ENCODE assay signal across 21 mouse cellular contexts in the genomic region with DNA sequence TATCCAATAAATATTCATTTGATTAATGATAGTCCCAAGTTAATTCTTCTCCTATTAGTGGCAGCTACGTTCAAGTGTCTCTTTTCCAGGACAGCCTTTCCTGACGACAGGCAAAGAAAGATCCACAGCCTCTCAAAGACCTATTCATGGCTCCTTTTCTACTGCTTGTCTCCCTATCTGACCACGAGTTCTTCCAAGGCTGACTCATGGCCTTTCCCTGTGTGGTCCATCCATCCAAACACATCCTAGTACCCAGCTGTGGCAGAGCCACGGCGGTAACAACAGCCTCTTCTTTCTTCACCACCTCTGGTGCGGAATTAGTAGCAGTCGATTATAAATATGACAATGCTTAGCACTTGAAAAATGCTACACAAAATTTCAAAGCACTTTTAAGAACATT.
"Had no signal": no experiment of that assay in that cellular context is flagged by ENCODE, and none has a peak within 500 bp of the region (broad histone marks: within the 10 kb centered on the region; RNA-seq: fewer than 3 reads in every experiment).

No protein-coding gene starts in this region.

- H3K4me2 ChIP-seq: kidney, embryonic 15.5 days; limb, embryonic 13.5 days; liver, embryonic 12.5 days; liver, embryonic 15.5 days; midbrain, embryonic 12.5 days; midbrain, embryonic 15.5 days; neural tube, embryonic 12.5 days; neural tube, embryonic 15.5 days; stomach, embryonic 15.5 days had no signal

- H3K9ac ChIP-seq: kidney, embryonic 15.5 days; limb, embryonic 13.5 days; liver, embryonic 12.5 days; liver, embryonic 15.5 days; midbrain, embryonic 12.5 days; midbrain, embryonic 15.5 days; neural tube, embryonic 12.5 days; neural tube, embryonic 15.5 days; stomach, embryonic 15.5 days had no signal

- DNase-seq: kidney, postnatal 10 days; kidney, postnatal 36 days; layer of hippocampus, adult 9-11 months; liver; lung, adult 18-20 months; lung, postnatal 14 days; retina, postnatal 1 day; right cerebral cortex, postnatal 25 days; spleen, adult 18-20 months; thymus, postnatal 25 days had no signal

- H3K4me1 ChIP-seq: liver, embryonic 12.5 days; liver, embryonic 15.5 days; neural tube, embryonic 12.5 days; stomach, embryonic 15.5 days had no signal

- H3K27ac ChIP-seq: kidney, embryonic 15.5 days; limb, embryonic 13.5 days; liver, embryonic 12.5 days; liver, embryonic 15.5 days; macrophage; midbrain, embryonic 12.5 days; midbrain, embryonic 15.5 days; neural tube, embryonic 12.5 days; neural tube, embryonic 15.5 days; stomach, embryonic 15.5 days had no signal

- ATAC-seq: liver, embryonic 12.5 days had no signal

- H3K9me3 ChIP-seq: kidney, embryonic 15.5 days; limb, embryonic 10.5 days; limb, embryonic 13.5 days; liver, embryonic 12.5 days; liver, embryonic 15.5 days; midbrain, embryonic 12.5 days; midbrain, embryonic 15.5 days; neural tube, embryonic 12.5 days; neural tube, embryonic 15.5 days; stomach, embryonic 15.5 days had no signal

- H3K27me3 ChIP-seq: kidney, embryonic 15.5 days; limb, embryonic 13.5 days; midbrain, embryonic 12.5 days; midbrain, embryonic 15.5 days; neural tube, embryonic 12.5 days; neural tube, embryonic 15.5 days; stomach, embryonic 15.5 days had no signal

- H3K4me3 ChIP-seq: kidney, embryonic 15.5 days; limb, embryonic 10.5 days; limb, embryonic 13.5 days; liver, embryonic 12.5 days; liver, embryonic 15.5 days; midbrain, embryonic 12.5 days; midbrain, embryonic 15.5 days; neural tube, embryonic 12.5 days; neural tube, embryonic 15.5 days; stomach, embryonic 15.5 days had no signal

- H3K36me3 ChIP-seq: kidney, embryonic 15.5 days; limb, embryonic 10.5 days; liver, embryonic 12.5 days; liver, embryonic 15.5 days; midbrain, embryonic 12.5 days; midbrain, embryonic 15.5 days; neural tube, embryonic 12.5 days; neural tube, embryonic 15.5 days; stomach, embryonic 15.5 days had no signal
